Mouse (Mus musculus): ENCODE measurements at regions not wholly inside any gene's neighbourhood (a gene's known extent, or its start where the extent isn't known, plus 50 kb on each side); places are given as distances from the start of the nearest gene placed in this dataset.
"Not testable (repeated sequence)": the region's sequence is repeated elsewhere in the genome, so short reads cannot be mapped to it uniquely, and the experiment has no call there.

DNA sequence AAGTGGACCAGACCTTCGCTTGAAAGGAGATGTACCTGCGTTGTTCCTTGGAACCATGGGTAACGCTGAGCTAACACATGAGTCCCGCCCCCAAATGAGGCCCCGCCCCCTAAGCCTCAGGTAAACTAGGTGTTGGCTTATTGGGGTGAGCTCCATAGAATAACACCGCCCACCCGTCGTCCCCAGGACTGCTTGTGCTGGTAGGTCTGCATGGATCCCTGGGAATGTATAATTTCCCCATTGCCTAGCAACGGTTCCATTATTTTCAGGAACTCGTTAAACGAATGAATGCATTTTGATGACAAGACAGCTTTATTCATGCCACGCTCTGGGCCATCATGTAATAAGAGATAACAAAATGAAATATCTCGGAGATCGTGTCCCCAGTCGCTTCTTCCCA is 161.0 kb upstream of the Trpc7 start:
- Histone ChIP-seq H3K36me3 (ENCODE audit: control insufficient read depth, insufficient read depth, low read length) (no peaks in the 10 kb centered on the region), H3K4me3 (ENCODE audit: control insufficient read depth, low read depth, low read length) (no peak overlapping the region), H3K27me3 (ENCODE audit: control insufficient read depth, insufficient read depth, low read length) (no peaks in the 10 kb centered on the region), H3K4me1 (ENCODE audit: control insufficient read depth, insufficient read depth, low read length) (no peaks in the 10 kb centered on the region), H3K27ac (ENCODE audit: control insufficient read depth, insufficient read depth, low read depth, low read length) (no peak overlapping the region)
- TF ChIP-seq CTCF (IDR thresholded peaks at IDR 0.05; ENCODE audit: control insufficient read depth, insufficient read depth, insufficient replicate concordance, low read depth, low read length), result no peak
- no peak for TF ChIP-seq POLR2A (IDR thresholded peaks at IDR 0.05; ENCODE audit: control insufficient read depth, low read depth, low read length)

DNA sequence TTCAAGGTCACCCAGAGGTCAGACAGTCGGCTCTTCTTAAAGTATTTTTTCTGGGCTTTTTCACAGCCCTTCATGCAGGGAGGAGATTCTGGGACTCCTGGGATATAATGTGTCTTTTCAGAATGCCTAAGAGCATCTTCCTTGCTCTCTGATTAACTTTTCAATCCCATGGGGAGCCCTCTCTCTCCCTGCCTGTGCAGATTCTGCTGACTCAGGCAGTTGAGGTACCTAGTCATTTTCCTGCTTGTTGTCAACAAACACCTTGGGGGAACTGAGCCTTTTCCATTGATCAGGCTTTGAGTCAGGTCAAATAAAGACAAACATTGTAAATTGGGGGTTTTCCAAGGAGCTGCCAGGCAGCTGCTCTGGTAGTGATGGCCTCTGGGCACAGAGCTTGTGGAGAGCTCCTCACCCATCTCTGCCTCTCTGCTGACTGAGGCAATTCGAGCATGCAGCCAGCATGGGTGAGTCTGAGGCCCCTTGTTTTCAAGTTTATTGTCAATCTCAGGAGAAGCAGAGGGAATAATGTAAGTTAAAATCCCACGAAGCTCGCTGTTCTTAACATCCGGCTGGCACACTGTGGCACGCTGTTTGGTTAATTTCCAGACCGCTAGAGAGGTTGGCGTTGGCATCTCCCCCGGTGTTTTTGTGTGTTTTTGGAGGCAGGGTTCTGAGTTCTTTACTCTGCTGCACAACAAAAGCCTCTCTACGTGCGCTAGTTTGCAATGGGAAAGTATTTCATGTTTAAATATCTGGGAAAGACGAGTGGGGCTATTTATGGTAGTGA is 159.8 kb upstream of the Trpc7 start:
- H3K36me3 ChIP-seq (ENCODE audit: control insufficient read depth, insufficient read depth, low read length), result no peaks in the 10 kb centered on the region
- no peaks in the 10 kb centered on the region for H3K4me1 ChIP-seq (ENCODE audit: control insufficient read depth, insufficient read depth, low read length)
- TF ChIP-seq CTCF (IDR thresholded peaks at IDR 0.05; ENCODE audit: control insufficient read depth, insufficient read depth, insufficient replicate concordance, low read depth, low read length) (no peak), POLR2A (IDR thresholded peaks at IDR 0.05; ENCODE audit: control insufficient read depth, low read depth, low read length) (no peak)
- no peaks in the 10 kb centered on the region for H3K27me3 ChIP-seq (ENCODE audit: control insufficient read depth, insufficient read depth, low read length)
- H3K27ac ChIP-seq (ENCODE audit: control insufficient read depth, insufficient read depth, low read depth, low read length), result no peak overlapping the region; the same call in 1 of the 2 replicates
- H3K4me3 ChIP-seq (ENCODE audit: control insufficient read depth, low read depth, low read length), result no peak overlapping the region

DNA sequence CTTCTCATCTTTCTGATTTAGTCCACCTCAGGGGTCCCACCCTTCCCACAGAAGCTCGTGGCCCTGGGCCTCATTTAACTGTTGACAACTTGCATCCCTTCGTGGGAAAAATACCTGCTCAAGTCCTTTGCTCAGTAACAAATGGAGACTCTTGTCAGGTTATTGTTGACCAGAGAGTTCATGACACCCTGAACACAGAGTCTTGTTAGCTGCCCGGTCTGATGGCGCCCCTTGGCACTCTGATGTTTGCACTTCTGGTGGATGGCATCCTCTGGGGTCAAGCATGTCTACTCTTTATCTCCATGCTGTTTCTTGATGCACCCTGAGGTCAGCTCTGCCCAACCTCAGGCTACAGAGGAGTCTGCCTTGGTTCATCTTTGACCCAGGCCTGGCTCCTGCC is 157.6 kb upstream of the Trpc7 start:
- H3K27ac ChIP-seq (ENCODE audit: control insufficient read depth, insufficient read depth, low read depth, low read length), result no peak overlapping the region
- H3K27me3 ChIP-seq (ENCODE audit: control insufficient read depth, insufficient read depth, low read length), result no peaks in the 10 kb centered on the region
- no peaks in the 10 kb centered on the region for H3K4me1 ChIP-seq (ENCODE audit: control insufficient read depth, insufficient read depth, low read length)
- no peak overlapping the region for H3K4me3 ChIP-seq (ENCODE audit: control insufficient read depth, low read depth, low read length)
- no peaks in the 10 kb centered on the region for H3K36me3 ChIP-seq (ENCODE audit: control insufficient read depth, insufficient read depth, low read length)
- no peak for TF ChIP-seq POLR2A (IDR thresholded peaks at IDR 0.05; ENCODE audit: control insufficient read depth, low read depth, low read length)
- no peak for TF ChIP-seq CTCF (IDR thresholded peaks at IDR 0.05; ENCODE audit: control insufficient read depth, insufficient read depth, insufficient replicate concordance, low read depth, low read length)

DNA sequence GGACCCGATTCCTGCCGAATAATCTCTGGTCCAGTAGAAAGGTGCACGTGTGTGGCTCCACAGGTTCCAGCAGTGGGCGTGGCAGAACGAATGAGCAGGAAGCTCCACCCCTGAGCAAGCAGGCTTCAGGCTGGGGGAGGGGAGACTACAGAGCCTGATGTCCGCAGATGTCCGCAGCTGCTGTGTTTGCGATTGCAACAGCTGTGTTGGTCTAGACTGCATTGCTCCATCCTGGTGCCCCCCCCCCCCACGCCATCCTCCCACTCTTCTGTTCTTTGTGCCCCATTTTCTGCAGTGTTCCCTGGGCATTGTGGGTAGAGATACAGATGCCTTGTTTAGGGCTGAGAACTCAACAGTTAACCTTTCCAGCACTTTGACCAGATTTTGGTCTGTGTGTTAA is 150.3 kb upstream of the Trpc7 start:
- not testable (repeated sequence) for H3K27ac ChIP-seq (ENCODE audit: control insufficient read depth, insufficient read depth, low read depth, low read length); H3K27me3 ChIP-seq (ENCODE audit: control insufficient read depth, insufficient read depth, low read length); H3K36me3 ChIP-seq (ENCODE audit: control insufficient read depth, insufficient read depth, low read length); H3K4me3 ChIP-seq (ENCODE audit: control insufficient read depth, low read depth, low read length); H3K4me1 ChIP-seq (ENCODE audit: control insufficient read depth, insufficient read depth, low read length)

DNA sequence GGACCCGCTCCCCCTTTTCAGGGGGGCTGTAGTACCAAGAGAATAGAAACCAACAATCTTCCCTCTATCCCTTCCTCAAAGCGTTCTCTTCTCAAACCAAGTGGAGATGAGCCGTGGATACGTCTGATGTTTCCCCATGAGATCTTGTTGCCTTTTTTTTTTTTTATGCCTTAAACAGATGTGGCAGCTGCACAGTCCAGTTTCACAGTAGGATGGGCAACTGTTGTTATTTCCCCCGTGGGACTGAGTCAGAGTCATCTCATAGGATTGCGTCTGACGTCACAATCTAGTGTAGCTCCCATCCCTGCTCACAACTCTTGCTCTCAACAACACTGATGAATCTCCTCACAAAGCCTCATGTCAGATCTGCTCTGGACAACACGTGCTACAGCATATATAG is 148.7 kb upstream of the Trpc7 start:
- H3K27ac ChIP-seq (ENCODE audit: control insufficient read depth, insufficient read depth, low read depth, low read length), result no peak overlapping the region
- no peak overlapping the region for H3K4me3 ChIP-seq (ENCODE audit: control insufficient read depth, low read depth, low read length)
- no peak for TF ChIP-seq POLR2A (IDR thresholded peaks at IDR 0.05; ENCODE audit: control insufficient read depth, low read depth, low read length)
- TF ChIP-seq CTCF (IDR thresholded peaks at IDR 0.05; ENCODE audit: control insufficient read depth, insufficient read depth, insufficient replicate concordance, low read depth, low read length), result no peak
- H3K36me3 ChIP-seq (ENCODE audit: control insufficient read depth, insufficient read depth, low read length), result no peaks in the 10 kb centered on the region
- no peaks in the 10 kb centered on the region for H3K27me3 ChIP-seq (ENCODE audit: control insufficient read depth, insufficient read depth, low read length)
- no peaks in the 10 kb centered on the region for H3K4me1 ChIP-seq (ENCODE audit: control insufficient read depth, insufficient read depth, low read length)

DNA sequence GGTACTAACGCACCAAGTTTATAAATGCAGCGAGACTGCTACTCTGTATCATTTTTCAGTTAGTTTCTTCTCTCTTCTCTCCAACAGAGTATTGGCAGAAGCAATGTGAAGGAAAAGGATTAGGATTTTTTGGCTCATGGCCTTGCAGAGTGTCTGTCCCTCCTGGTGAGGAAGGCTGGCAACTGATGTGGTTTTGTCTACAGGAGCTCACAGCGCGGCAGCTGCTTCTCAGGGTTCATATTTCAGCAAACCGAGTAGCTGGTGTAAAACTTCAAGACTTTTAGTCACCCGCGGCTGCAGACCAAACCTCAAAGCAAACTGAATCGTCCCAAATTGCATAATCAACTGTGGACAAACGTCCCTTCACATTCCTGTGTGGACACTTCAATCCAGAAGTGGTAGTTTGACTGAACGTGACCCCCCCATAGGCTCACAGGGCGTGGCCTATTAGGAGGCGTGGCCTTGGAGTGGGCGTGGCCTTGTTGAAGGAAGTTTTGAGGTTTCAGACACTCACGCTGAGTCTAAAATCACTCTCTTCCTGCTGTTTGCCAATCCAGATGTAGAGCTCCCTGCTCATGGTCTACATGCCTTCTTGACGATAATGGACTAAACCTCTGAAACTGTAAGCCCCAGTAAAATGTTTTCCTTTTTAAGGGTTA is 147.7 kb upstream of the Trpc7 start:
- H3K27me3 ChIP-seq (ENCODE audit: control insufficient read depth, insufficient read depth, low read length), result no peaks in the 10 kb centered on the region
- H3K4me3 ChIP-seq (ENCODE audit: control insufficient read depth, low read depth, low read length), result no peak overlapping the region
- H3K36me3 ChIP-seq (ENCODE audit: control insufficient read depth, insufficient read depth, low read length), result no peaks in the 10 kb centered on the region
- no peak for TF ChIP-seq POLR2A (IDR thresholded peaks at IDR 0.05; ENCODE audit: control insufficient read depth, low read depth, low read length)
- TF ChIP-seq CTCF (IDR thresholded peaks at IDR 0.05; ENCODE audit: control insufficient read depth, insufficient read depth, insufficient replicate concordance, low read depth, low read length), result no peak
- H3K27ac ChIP-seq (ENCODE audit: control insufficient read depth, insufficient read depth, low read depth, low read length), result no peak overlapping the region
- no peaks in the 10 kb centered on the region for H3K4me1 ChIP-seq (ENCODE audit: control insufficient read depth, insufficient read depth, low read length)

DNA sequence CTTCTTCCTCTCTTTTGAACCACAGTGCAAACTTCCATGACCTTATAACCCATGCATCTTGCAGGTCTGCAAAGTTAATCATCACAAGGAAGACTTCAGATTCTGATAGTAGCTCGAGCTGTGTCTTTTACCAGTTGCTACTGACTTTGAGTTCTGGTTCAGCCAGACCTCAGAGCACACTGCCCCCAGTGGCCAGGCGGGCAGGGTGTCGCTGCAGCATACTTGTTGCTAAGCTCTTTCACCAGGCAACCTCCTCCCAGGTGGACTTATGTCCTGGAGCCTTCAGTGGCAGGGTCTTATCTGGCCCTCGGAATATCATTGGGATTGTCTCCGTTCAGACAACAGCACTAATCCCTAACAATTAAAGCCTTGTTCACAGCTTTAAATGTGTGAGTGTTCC is 146.7 kb upstream of the Trpc7 start:
- H3K27ac ChIP-seq (ENCODE audit: control insufficient read depth, insufficient read depth, low read depth, low read length), result no peak overlapping the region
- H3K27me3 ChIP-seq (ENCODE audit: control insufficient read depth, insufficient read depth, low read length), result no peaks in the 10 kb centered on the region
- no peaks in the 10 kb centered on the region for H3K36me3 ChIP-seq (ENCODE audit: control insufficient read depth, insufficient read depth, low read length)
- no peaks in the 10 kb centered on the region for H3K4me1 ChIP-seq (ENCODE audit: control insufficient read depth, insufficient read depth, low read length)
- no peak overlapping the region for H3K4me3 ChIP-seq (ENCODE audit: control insufficient read depth, low read depth, low read length)
- no peak for TF ChIP-seq POLR2A (IDR thresholded peaks at IDR 0.05; ENCODE audit: control insufficient read depth, low read depth, low read length)
- TF ChIP-seq CTCF (IDR thresholded peaks at IDR 0.05; ENCODE audit: control insufficient read depth, insufficient read depth, insufficient replicate concordance, low read depth, low read length), result peak; percentile 35; the same call in 1 of the 2 replicates
